Mouse (Mus musculus) liver, postnatal 0 days (tissue): ENCODE measurements around the gene Rprd1b.

Experiments used
- CTCF ChIP-seq: sonication (generic); IDR thresholded peaks from 2 replicates; pipeline ENCODE4 v1.5.1; 2016; ENCODE audit warnings: antibody characterized with exemption, low read depth
- EP300 ChIP-seq: IDR thresholded peaks from 2 replicates; pipeline ENCODE4 v1.6.1; 2016; ENCODE audit warnings: antibody characterized with exemption, low read depth, mild to moderate bottlenecking

DNA sequence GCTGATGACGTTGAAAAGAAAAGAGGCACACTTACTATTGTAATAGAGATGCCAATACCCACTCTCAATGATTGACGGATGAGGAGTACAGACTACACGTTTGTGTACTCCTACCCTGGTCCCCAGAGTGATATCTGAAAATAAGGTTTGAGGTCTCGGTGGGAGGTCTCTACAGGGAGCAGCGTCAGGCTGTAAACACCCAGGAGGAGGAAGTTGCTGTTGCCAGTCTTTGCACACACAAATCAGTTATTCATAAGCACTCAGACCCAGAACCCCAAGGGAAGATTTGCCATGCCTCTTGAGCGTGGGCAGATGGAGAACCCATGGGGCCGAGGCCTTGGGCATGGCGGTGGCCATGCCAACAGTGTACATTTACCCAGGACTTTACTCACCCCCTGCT is 56.2 kb downstream of the Rprd1b start:
- TF ChIP-seq CTCF (no peak), EP300 (no peak)
